Mouse (Mus musculus): Measurements from ENCODE around the gene Olfr33.

Gene Olfr33

GRCm38 (mm10) chr7:102718970-102719369 is at the start of gene Olfr33:
TSS of gene Olfr33 (minus strand) at chr7:102719070.
- DNase-seq: no peak

- no peak for DNase-seq
Measured at GRCm38 (mm10) chr7:102759266-102759665, 40.4 kb upstream of the Olfr33 start, which contains the start of the genes Olfr560 and Olfr78. TSS of gene Olfr560 (minus strand) at chr7:102759366. TSS of gene Olfr78 (minus strand) at chr7:102759471.

GRCm38 (mm10) chr7:102752086-102752485 is 33.2 kb upstream of the Olfr33 start:
- no peak for DNase-seq

GRCm38 (mm10) chr7:102737705-102738104 is 18.8 kb upstream of the Olfr33 start:
- no peak for DNase-seq

- DNase-seq: no peak
Measured at GRCm38 (mm10) chr7:102733793-102734192, 14.9 kb upstream of the Olfr33 start.

GRCm38 (mm10) chr7:102727391-102727790 is 8.5 kb upstream of the Olfr33 start, which contains the start of gene Olfr559:
TSS of gene Olfr559 (minus strand) at chr7:102727491.
- DNase-seq: no peak

GRCm38 (mm10) chr7:102701915-102702314 is 17.0 kb downstream of the Olfr33 start, which contains the start of gene Olfr558:
TSS of gene Olfr558 (plus strand) at chr7:102702215.
- DNase-seq: no peak

- no peak for DNase-seq
Measured at GRCm38 (mm10) chr7:102698461-102698860, 20.4 kb downstream of the Olfr33 start.

GRCm38 (mm10) chr7:102695358-102696125 is 23.3 kb downstream of the Olfr33 start, which contains the start of gene Olfr557:
TSS of gene Olfr557 (plus strand) at chr7:102695910.
- DNase-seq: peak; percentile 49

GRCm38 (mm10) chr7:102686944-102687501 is 31.8 kb downstream of the Olfr33 start, which contains the start of gene Trim68:
TSS of gene Trim68 (minus strand) at chr7:102687327.
- DNase-seq: peak; percentile 94

GRCm38 (mm10) chr7:102681916-102682315 is 37.0 kb downstream of the Olfr33 start:
- no peak for DNase-seq

GRCm38 (mm10) chr7:102676225-102676624 is 42.6 kb downstream of the Olfr33 start:
- DNase-seq: no peak

- DNase-seq: no peak
Measured at GRCm38 (mm10) chr7:102665378-102665777, 53.5 kb downstream of the Olfr33 start.

- DNase-seq: no peak
Measured at GRCm38 (mm10) chr7:102664599-102664998, 54.3 kb downstream of the Olfr33 start, which contains the start of gene Olfr556. TSS of gene Olfr556 (plus strand) at chr7:102664899.

Measured in kidney, postnatal 10 days (tissue).